Mouse (Mus musculus) Patski (cell line): Measurements from ENCODE around the gene Chgb. TPM values are rescaled to one million over a fixed set of nuclear protein-coding genes. Genes with fewer than 3 reads are reported as not detected.

ENCODE experiments used
- ATAC-seq: fragments of 100-300 bp; one replicate; pipeline ENCODE4 v1.8.0; 2021
- CTCF ChIA-PET: fragments of 350-600 bp; sonication (Branson Sonifier 250); formaldehyde crosslinking; loops from one replicate; lab custom pipeline; 2022; ENCODE audit warnings: inconsistent platforms; lab: Charles Lee
- POLR2A ChIA-PET: fragments of 350-600 bp; sonication (Branson Sonifier 250); formaldehyde crosslinking; loops from one replicate; lab custom pipeline; 2022; ENCODE audit warnings: antibody characterized with exemption, inconsistent platforms; lab: Charles Lee
- DNase-seq: peaks from one replicate; pipeline ENCODE4 v3.0.0-alpha.2; 2011; ENCODE audit warnings: low read depth, low spot score
- H3K27me3 ChIP-seq: fragments of 371-371 bp; one replicate; pipeline ENCODE4 v1.5.1; 2021
- CTCF ChIP-seq: fragments of 100-300 bp; IDR thresholded peaks from one replicate; pipeline ENCODE4 v1.5.1; 2021
- in situ Hi-C: fragments of 300-500 bp; cut with MboI; formaldehyde crosslinking; loops from 3 replicates; pipeline ENCODE4 v1.11.1; 2018; ENCODE audit warnings: low pct_unique_long_range_greater_than_20kb, mixed read lengths
- polyA plus RNA-seq: library from polyadenylated mRNA; unstranded; gene quantifications from one replicate; pipeline ENCODE4 v1.2.3, GENCODE M21; 2021

Gene Chgb
- polyA plus RNA-seq, 1 experiment from 2014 or later: 0.22 TPM

- POLR2A ChIA-PET: no interaction called here
- CTCF ChIA-PET: no interaction called here
- in situ Hi-C loops: no loop called here
Observed at GRCm38 (mm10) chr2:132841071-132841470, 60.0 kb downstream of the Chgb start.

More at GRCm38 (mm10) chr2:132841071-132841470, 60.0 kb downstream of the Chgb start:
- no peak for TF ChIP-seq CTCF
- ATAC-seq (no peak), DNase-seq (no peak)
- H3K27me3 ChIP-seq: no peaks in the 10 kb centered on the region

Other genes with a start within 250 kb of the Chgb start
- gene Gpcpd1, start 193.5 kb upstream of the Chgb start, polyA plus RNA-seq: 12.6 TPM
- 6.2 TPM for gene Shld1, start 94.3 kb upstream of the Chgb start, polyA plus RNA-seq
- gene Trmt6, start 34.8 kb downstream of the Chgb start, polyA plus RNA-seq: 22.4 TPM
- 6.5 TPM for gene Mcm8, start 34.9 kb downstream of the Chgb start, polyA plus RNA-seq
- gene Crls1, start 65.4 kb downstream of the Chgb start, polyA plus RNA-seq: 40.2 TPM
- gene Lrrn4, start 99.6 kb downstream of the Chgb start, polyA plus RNA-seq: not detected
- gene Fermt1, start 164.6 kb downstream of the Chgb start, polyA plus RNA-seq: 0.41 TPM